Mouse (Mus musculus): ENCODE results near the gene Tgfbr3. TPM values are rescaled to one million over a fixed set of nuclear protein-coding genes. Genes with fewer than 3 reads are reported as not detected.

Tgfbr3 gene
- polyA plus RNA-seq, 1 experiment from 2014 or later, result 6.6 TPM

- no peak overlapping the region for H3K4me3 ChIP-seq (replicated peaks)
- peaks cover 4% of the 10 kb centered on the region; the same call in 1 of the 2 replicates for H3K36me3 ChIP-seq
- H3K9me3 ChIP-seq (replicated peaks), result no peaks in the 10 kb centered on the region
- no peak overlapping the region for H3K27ac ChIP-seq (replicated peaks)
- H3K4me1 ChIP-seq, result no peaks in the 10 kb centered on the region
- 93% methylated on average over 2 of the region's 2 CpGs for WGBS
- no peak for ATAC-seq (ENCODE audit: low FRiP score)
- no peaks in the 10 kb centered on the region for H3K27me3 ChIP-seq (replicated peaks)
- no peak overlapping the region for H3K9ac ChIP-seq (replicated peaks)
- no peak overlapping the region for H3K4me2 ChIP-seq
Measured at GRCm38 (mm10) chr5:107133336-107133735, 156.1 kb downstream of the Tgfbr3 start.

- no peak for ATAC-seq (ENCODE audit: low FRiP score)
- Histone ChIP-seq H3K27me3 (replicated peaks) (no peaks in the 10 kb centered on the region), H3K4me1 (no peaks in the 10 kb centered on the region), H3K9ac (replicated peaks) (no peak overlapping the region), H3K36me3 (peaks cover 4% of the 10 kb centered on the region; the same call in 1 of the 2 replicates), H3K9me3 (replicated peaks) (no peaks in the 10 kb centered on the region), H3K4me2 (no peak overlapping the region), H3K27ac (replicated peaks) (no peak overlapping the region), H3K4me3 (replicated peaks) (no peak overlapping the region)
- 82% methylated on average over 8 of the region's 8 CpGs for WGBS
Measured at GRCm38 (mm10) chr5:107132231-107132630, 157.2 kb downstream of the Tgfbr3 start.

GRCm38 (mm10) chr5:107129304-107129703 lies 160.1 kb downstream of the Tgfbr3 start:
- Histone ChIP-seq H3K4me1 (peaks cover 13% of the 10 kb centered on the region), H3K9me3 (replicated peaks) (no peaks in the 10 kb centered on the region), H3K27ac (replicated peaks) (no peak overlapping the region), H3K36me3 (peaks cover 4% of the 10 kb centered on the region; the same call in 1 of the 2 replicates), H3K27me3 (replicated peaks) (no peaks in the 10 kb centered on the region), H3K9ac (replicated peaks) (no peak overlapping the region), H3K4me3 (replicated peaks) (no peak overlapping the region), H3K4me2 (no peak overlapping the region)
- no peak for ATAC-seq (ENCODE audit: low FRiP score)
- 59% methylated on average over 5 of the region's 5 CpGs for WGBS

- Histone ChIP-seq H3K36me3 (0 out of 2 replicates have a peak, but pooled peaks cover 4% of the 10 kb centered on the region), H3K27ac (replicated peaks) (no peak overlapping the region), H3K9ac (replicated peaks) (no peak overlapping the region), H3K4me2 (no peak overlapping the region), H3K4me3 (replicated peaks) (no peak overlapping the region), H3K27me3 (replicated peaks) (no peaks in the 10 kb centered on the region), H3K4me1 (peaks cover 13% of the 10 kb centered on the region), H3K9me3 (replicated peaks) (no peaks in the 10 kb centered on the region)
- ATAC-seq (ENCODE audit: low FRiP score), result no peak
- 34% methylated on average over 7 of the region's 7 CpGs for WGBS
Measured at GRCm38 (mm10) chr5:107126561-107126960, 162.9 kb downstream of the Tgfbr3 start.

GRCm38 (mm10) chr5:107125131-107125530 lies 164.3 kb downstream of the Tgfbr3 start:
- Histone ChIP-seq H3K27me3 (replicated peaks) (no peaks in the 10 kb centered on the region), H3K4me3 (replicated peaks) (no peak overlapping the region), H3K9ac (replicated peaks) (no peak overlapping the region), H3K27ac (replicated peaks) (no peak overlapping the region), H3K4me2 (no peak overlapping the region), H3K9me3 (replicated peaks) (no peaks in the 10 kb centered on the region), H3K4me1 (peaks cover 13% of the 10 kb centered on the region), H3K36me3 (0 out of 2 replicates have a peak, but pooled peaks cover 4% of the 10 kb centered on the region)
- WGBS, result 52% methylated on average over 6 of the region's 6 CpGs
- ATAC-seq (ENCODE audit: low FRiP score), result no peak

- Histone ChIP-seq H3K9me3 (replicated peaks) (no peaks in the 10 kb centered on the region), H3K9ac (replicated peaks) (no peak overlapping the region), H3K27me3 (replicated peaks) (no peaks in the 10 kb centered on the region), H3K27ac (replicated peaks) (no peak overlapping the region), H3K36me3 (0 out of 2 replicates have a peak, but pooled peaks cover under 1% of the 10 kb centered on the region), H3K4me2 (no peak overlapping the region), H3K4me1 (peaks cover 13% of the 10 kb centered on the region), H3K4me3 (replicated peaks) (no peak overlapping the region)
- WGBS, result 69% methylated on average over 7 of the region's 7 CpGs
- ATAC-seq (ENCODE audit: low FRiP score), result no peak
Measured at GRCm38 (mm10) chr5:107124531-107124930, 164.9 kb downstream of the Tgfbr3 start.

DNA sequence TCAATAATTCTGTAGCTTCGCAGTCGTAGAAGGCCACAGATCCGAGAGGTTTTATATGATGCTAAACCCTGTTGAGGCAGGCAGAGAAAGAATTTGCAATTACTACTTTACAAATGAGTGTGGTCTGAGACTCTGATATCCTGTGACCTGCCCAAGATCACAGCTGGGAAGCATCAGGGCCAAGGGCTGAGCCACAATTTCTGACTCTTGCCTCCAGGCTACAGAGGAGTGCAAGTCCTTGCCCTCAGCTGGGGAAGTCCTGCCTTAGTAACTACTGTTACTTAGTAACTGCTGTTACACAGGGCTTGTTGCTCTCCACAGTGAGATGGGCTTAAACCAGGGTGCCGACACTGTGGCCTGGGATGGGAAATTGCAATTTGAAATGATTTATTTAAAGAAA lies 166.8 kb downstream of the Tgfbr3 start:
- Histone ChIP-seq H3K4me2 (no peak overlapping the region), H3K27me3 (replicated peaks) (no peaks in the 10 kb centered on the region), H3K27ac (replicated peaks) (no peak overlapping the region), H3K4me1 (peaks cover 13% of the 10 kb centered on the region), H3K36me3 (no peaks in the 10 kb centered on the region), H3K9ac (replicated peaks) (no peak overlapping the region), H3K4me3 (replicated peaks) (no peak overlapping the region), H3K9me3 (replicated peaks) (no peaks in the 10 kb centered on the region)
- no peak for ATAC-seq (ENCODE audit: low FRiP score)
- WGBS, result 81% methylated on average over 4 of the region's 4 CpGs

GRCm38 (mm10) chr5:107121086-107121485 lies 168.3 kb downstream of the Tgfbr3 start:
- H3K36me3 ChIP-seq, result no peaks in the 10 kb centered on the region
- 0 out of 2 replicates have a peak, but pooled peaks cover 6% of the 10 kb centered on the region for H3K4me1 ChIP-seq
- no peak overlapping the region for H3K9ac ChIP-seq (replicated peaks)
- no peaks in the 10 kb centered on the region for H3K9me3 ChIP-seq (replicated peaks)
- H3K4me3 ChIP-seq (replicated peaks), result no peak overlapping the region
- H3K4me2 ChIP-seq, result no peak overlapping the region
- no peaks in the 10 kb centered on the region for H3K27me3 ChIP-seq (replicated peaks)
- no peak for ATAC-seq (ENCODE audit: low FRiP score)
- WGBS, result 82% methylated on average over 10 of the region's 10 CpGs
- no peak overlapping the region for H3K27ac ChIP-seq (replicated peaks)

GRCm38 (mm10) chr5:107120624-107121023 lies 168.8 kb downstream of the Tgfbr3 start:
- Histone ChIP-seq H3K4me1 (0 out of 2 replicates have a peak, but pooled peaks cover 3% of the 10 kb centered on the region), H3K4me2 (no peak overlapping the region), H3K4me3 (replicated peaks) (no peak overlapping the region), H3K27me3 (replicated peaks) (no peaks in the 10 kb centered on the region), H3K9me3 (replicated peaks) (no peaks in the 10 kb centered on the region), H3K36me3 (no peaks in the 10 kb centered on the region), H3K27ac (replicated peaks) (no peak overlapping the region), H3K9ac (replicated peaks) (no peak overlapping the region)
- WGBS, result 85% methylated on average over 3 of the region's 3 CpGs
- ATAC-seq (ENCODE audit: low FRiP score), result no peak

- Histone ChIP-seq H3K36me3 (no peaks in the 10 kb centered on the region), H3K4me2 (no peak overlapping the region), H3K9me3 (replicated peaks) (no peaks in the 10 kb centered on the region), H3K27ac (replicated peaks) (no peak overlapping the region), H3K4me1 (no peaks in the 10 kb centered on the region), H3K9ac (replicated peaks) (no peak overlapping the region), H3K4me3 (replicated peaks) (no peak overlapping the region), H3K27me3 (replicated peaks) (no peaks in the 10 kb centered on the region)
- WGBS, result 67% methylated on average over 6 of the region's 6 CpGs
- ATAC-seq (ENCODE audit: low FRiP score), result no peak
Measured at GRCm38 (mm10) chr5:107119896-107120295, 169.5 kb downstream of the Tgfbr3 start.

- Histone ChIP-seq H3K9me3 (replicated peaks) (no peaks in the 10 kb centered on the region), H3K27ac (replicated peaks) (no peak overlapping the region), H3K4me1 (no peaks in the 10 kb centered on the region), H3K9ac (replicated peaks) (no peak overlapping the region), H3K36me3 (no peaks in the 10 kb centered on the region), H3K4me2 (no peak overlapping the region), H3K27me3 (replicated peaks) (no peaks in the 10 kb centered on the region), H3K4me3 (replicated peaks) (no peak overlapping the region)
- ATAC-seq (ENCODE audit: low FRiP score), result no peak
- WGBS, result 84% methylated on average over 3 of the region's 3 CpGs
Measured at GRCm38 (mm10) chr5:107116821-107117220, 172.6 kb downstream of the Tgfbr3 start.

DNA sequence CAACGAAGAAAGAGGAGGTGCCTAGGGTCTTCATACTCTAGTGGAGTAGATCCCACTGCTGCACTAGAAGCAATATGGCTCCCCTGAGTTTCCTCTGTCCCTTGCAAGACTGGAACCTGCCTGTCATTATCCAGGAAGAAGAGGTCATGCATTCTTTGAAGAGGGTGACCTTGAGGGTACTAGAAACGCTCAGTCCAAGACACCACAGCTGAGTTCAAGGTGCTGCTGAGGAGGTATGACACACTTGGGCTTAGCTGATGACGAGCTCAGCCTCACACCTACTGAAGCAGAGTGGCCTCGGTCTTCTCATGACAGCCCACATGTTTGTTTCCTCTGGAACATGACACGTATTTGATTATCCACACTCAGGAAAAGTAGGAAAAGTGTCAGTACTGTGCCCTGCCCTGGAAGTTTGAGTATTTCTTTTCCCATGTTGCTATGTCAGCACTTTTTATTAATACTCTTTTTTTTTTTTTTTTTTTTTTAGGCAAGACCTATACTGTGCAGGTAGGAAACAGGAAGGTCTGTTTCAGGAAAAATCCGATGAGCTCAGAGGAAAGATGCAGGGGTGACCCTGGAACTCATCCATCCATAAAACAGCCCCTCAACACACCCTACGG lies 176.7 kb downstream of the Tgfbr3 start:
- 84% methylated on average over 7 of the region's 7 CpGs for WGBS

More for the DNA sequence above, 176.7 kb downstream of the Tgfbr3 start:
- Histone ChIP-seq H3K4me3 (replicated peaks) (no peak overlapping the region), H3K36me3 (no peaks in the 10 kb centered on the region), H3K27me3 (replicated peaks) (no peaks in the 10 kb centered on the region), H3K9me3 (replicated peaks) (no peaks in the 10 kb centered on the region), H3K27ac (replicated peaks) (no peak overlapping the region), H3K4me1 (peaks cover 16% of the 10 kb centered on the region), H3K4me2 (no peak overlapping the region), H3K9ac (replicated peaks) (no peak overlapping the region)
- ATAC-seq (ENCODE audit: low FRiP score), result no peak

Measured in neural tube, embryonic 15.5 days (tissue).